Mouse (Mus musculus): ENCODE measurements at regions not wholly inside any gene's neighbourhood (a gene's known extent, or its start where the extent isn't known, plus 50 kb on each side); places are given as distances from the start of the nearest gene placed in this dataset.

DNA sequence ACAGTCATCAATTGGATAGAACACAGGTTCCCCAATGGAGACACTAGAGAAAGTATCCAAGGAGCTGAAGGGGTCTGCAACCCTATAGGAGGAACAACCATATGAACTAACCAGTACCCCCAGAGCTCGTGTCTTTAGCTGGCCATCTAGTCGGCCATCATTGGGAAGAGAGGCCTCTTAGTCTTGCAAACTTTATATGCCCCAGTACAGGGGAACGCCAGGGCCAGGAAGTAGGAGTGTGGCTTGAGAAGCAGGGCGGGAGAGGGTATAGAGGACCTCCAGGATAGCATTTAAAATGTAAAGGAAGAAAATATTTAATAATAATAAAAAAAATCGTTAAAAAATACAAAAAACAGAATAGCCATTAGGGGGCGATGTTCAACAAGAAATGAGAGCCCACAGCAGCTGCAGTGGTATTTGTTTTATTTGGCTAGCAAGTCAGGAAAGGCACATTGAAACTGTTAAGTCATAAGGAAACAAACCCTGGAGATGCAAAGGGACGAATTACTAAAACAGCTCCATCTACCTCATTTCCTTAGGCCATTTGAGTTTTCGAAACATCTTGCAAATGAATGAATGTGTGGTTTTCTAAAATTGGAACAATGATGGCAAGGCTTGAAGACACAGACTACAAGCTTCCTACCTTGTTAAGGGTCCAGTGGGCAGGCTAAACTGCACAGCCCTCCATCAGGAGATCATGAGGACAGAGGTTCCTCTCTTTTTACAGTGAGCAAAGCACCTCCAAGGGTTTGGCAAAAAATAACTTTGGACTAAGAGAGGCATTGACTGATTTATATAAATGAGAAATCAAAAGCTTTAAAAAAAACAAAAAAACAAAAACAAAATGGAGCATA lies 350.7 kb upstream of the Rasa1 start:
- peak; percentile 26 for DNase-seq (ENCODE audit: low read depth, low spot score)

DNA sequence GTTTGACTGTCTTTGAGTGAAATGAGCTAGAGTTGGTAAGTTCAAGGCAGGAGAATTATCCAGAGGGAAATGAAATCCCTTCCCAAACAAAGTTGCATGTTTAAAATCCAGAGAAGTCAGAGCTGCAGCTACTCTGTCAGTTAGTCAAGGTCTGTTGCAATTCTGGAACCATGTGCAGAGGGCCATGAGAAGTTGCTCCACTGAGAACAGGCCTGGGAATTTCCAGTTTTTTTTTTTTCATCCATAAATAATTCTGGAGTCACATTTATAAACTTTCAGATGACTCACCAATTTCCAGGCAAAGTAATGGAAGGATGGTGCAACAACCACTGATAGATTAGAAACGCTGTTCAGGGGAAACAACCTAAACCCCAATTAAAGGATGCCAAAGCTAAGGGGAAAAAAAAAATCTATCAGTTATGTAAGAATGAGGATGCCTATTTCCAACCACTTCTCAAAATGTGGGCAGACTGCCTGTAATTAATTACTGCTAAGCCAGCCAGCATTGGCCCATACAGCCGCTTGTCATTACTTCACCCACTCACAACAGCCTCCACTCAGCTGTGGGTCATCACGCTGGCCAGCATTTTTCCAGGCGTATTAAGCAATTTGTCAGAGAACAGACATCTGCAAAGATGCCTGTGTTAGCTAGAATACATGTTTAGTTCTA lies 340.7 kb upstream of the Rasa1 start:
- DNase-seq (ENCODE audit: low read depth, low spot score), result no peak

Data from CD4-positive helper T cell, adult 2 months (primary cell).